Mouse (Mus musculus) heart, embryonic 12.5 days (tissue): Measurements from ENCODE around the gene Zmynd8. TPM values are rescaled to one million over a fixed set of nuclear protein-coding genes. Genes with fewer than 3 reads are reported as not detected.

ENCODE experiments used
- ATAC-seq: fragments of 200-750 bp; cut with Nextera tagmentation; 2 replicates; pipeline ENCODE4 v1.8.0; 2017; ENCODE audit warnings: moderate TSS enrichment, moderate library complexity; ENCODE audit not compliant: insufficient number of reproducible peaks, low FRiP score
- H3K27ac ChIP-seq: fragments of 300-500 bp; sonication (generic); 2 replicates; pipeline ENCODE4 v1.5.1; 2016; ENCODE audit warnings: mild to moderate bottlenecking, moderate library complexity; ENCODE audit not compliant: poor library complexity, severe bottlenecking
- H3K27me3 ChIP-seq: fragments of 300-500 bp; sonication (generic); replicated peaks from 2 replicates; pipeline ENCODE4 v1.6.1; 2016; ENCODE audit warnings: mild to moderate bottlenecking, moderate library complexity
- H3K36me3 ChIP-seq: fragments of 300-500 bp; sonication (generic); 2 replicates; pipeline ENCODE4 v1.6.1; 2016; ENCODE audit warnings: mild to moderate bottlenecking, moderate library complexity
- H3K4me1 ChIP-seq: fragments of 300-500 bp; sonication (generic); replicated peaks from 2 replicates; pipeline ENCODE4 v1.6.1; 2016; ENCODE audit warnings: mild to moderate bottlenecking
- H3K4me2 ChIP-seq: fragments of 300-500 bp; sonication (generic); 2 replicates; pipeline ENCODE4 v1.6.1; 2016; ENCODE audit warnings: mild to moderate bottlenecking, moderate library complexity
- H3K4me3 ChIP-seq: fragments of 300-500 bp; sonication (generic); 2 replicates; pipeline ENCODE4 v1.5.1; 2016; ENCODE audit warnings: mild to moderate bottlenecking
- H3K9ac ChIP-seq: fragments of 300-500 bp; sonication (generic); 2 replicates; pipeline ENCODE4 v1.6.1; 2016; ENCODE audit warnings: mild to moderate bottlenecking, moderate library complexity
- H3K9me3 ChIP-seq: fragments of 300-500 bp; sonication (generic); replicated peaks from 2 replicates; pipeline ENCODE4 v1.6.1; 2016; ENCODE audit warnings: mild to moderate bottlenecking, moderate library complexity
- WGBS: fragments of 180-500 bp; shearing (Covaris S2); methylation state at CpG from one replicate; pipeline ENCODE4 v1.1.7; 2016; 5-methylcytosine and 5-hydroxymethylcytosine counted together
- polyA plus RNA-seq: library from polyadenylated mRNA; unstranded; fragments of >200 nt; fragmentation: Nextera tagmentation; extraction: Ambion mirVana; gene quantifications from 2 replicates; pipeline ENCODE4 v1.2.1, GENCODE M21; 2016

Gene Zmynd8
- polyA plus RNA-seq, 1 experiment from 2014 or later = 44.7 TPM

GRCm38 (mm10) chr2:165843350-165843749 lies 55.5 kb downstream of the Zmynd8 start:
- no peak overlapping the region for H3K4me3 ChIP-seq
- no peaks in the 10 kb centered on the region for H3K9me3 ChIP-seq
- peaks cover 88% of the 10 kb centered on the region for H3K36me3 ChIP-seq
- no peak overlapping the region for H3K9ac ChIP-seq
- no peak overlapping the region for H3K27ac ChIP-seq
- H3K4me1 ChIP-seq = peaks cover 21% of the 10 kb centered on the region
- no peak overlapping the region for H3K4me2 ChIP-seq
- H3K27me3 ChIP-seq = no peaks in the 10 kb centered on the region
- no peak for ATAC-seq
- 81% methylated on average over 6 of the region's 6 CpGs for WGBS

GRCm38 (mm10) chr2:165842241-165842640 lies 56.6 kb downstream of the Zmynd8 start:
- ATAC-seq = no peak
- 92% methylated on average over 10 of the region's 10 CpGs for WGBS
- H3K27ac ChIP-seq = no peak overlapping the region
- no peak overlapping the region for H3K9ac ChIP-seq
- H3K4me1 ChIP-seq = peaks cover 22% of the 10 kb centered on the region
- H3K4me3 ChIP-seq = no peak overlapping the region
- no peak overlapping the region for H3K4me2 ChIP-seq
- H3K36me3 ChIP-seq = peaks cover 97% of the 10 kb centered on the region
- no peaks in the 10 kb centered on the region for H3K9me3 ChIP-seq
- H3K27me3 ChIP-seq = no peaks in the 10 kb centered on the region

DNA sequence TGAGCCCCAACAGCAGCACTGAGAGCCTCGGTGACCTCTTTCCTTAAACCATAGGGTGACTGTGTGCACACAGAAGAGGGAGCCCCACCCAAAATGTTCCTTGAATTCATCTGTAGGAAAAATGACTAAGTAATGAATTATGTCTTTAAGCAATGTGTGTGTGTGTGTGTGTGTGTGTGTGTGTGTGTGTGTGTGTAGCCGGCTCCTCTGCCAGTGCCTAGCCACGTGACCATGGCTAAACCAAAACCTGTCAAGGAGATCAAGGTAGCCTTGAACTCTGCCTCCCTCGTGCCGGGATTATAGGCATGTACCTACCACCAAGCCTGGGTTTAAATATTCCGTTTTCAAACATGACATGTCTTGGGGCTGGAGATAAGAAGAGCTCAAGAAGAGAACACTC lies 57.0 kb downstream of the Zmynd8 start:
- H3K27me3 ChIP-seq = no peaks in the 10 kb centered on the region
- H3K4me1 ChIP-seq = peaks cover 22% of the 10 kb centered on the region
- H3K36me3 ChIP-seq = peaks cover 97% of the 10 kb centered on the region
- no peak overlapping the region for H3K4me3 ChIP-seq
- ATAC-seq = no peak
- no peaks in the 10 kb centered on the region for H3K9me3 ChIP-seq
- no peak overlapping the region for H3K4me2 ChIP-seq
- H3K9ac ChIP-seq = no peak overlapping the region
- H3K27ac ChIP-seq = no peak overlapping the region
- 87% methylated on average over 6 of the region's 6 CpGs for WGBS

GRCm38 (mm10) chr2:165840852-165841251 lies 58.0 kb downstream of the Zmynd8 start:
- no peak for ATAC-seq
- H3K4me3 ChIP-seq = no peak overlapping the region
- H3K9ac ChIP-seq = no peak overlapping the region
- peaks cover 14% of the 10 kb centered on the region for H3K4me1 ChIP-seq
- peaks cover 99% of the 10 kb centered on the region for H3K36me3 ChIP-seq
- no peak overlapping the region for H3K27ac ChIP-seq
- no peak overlapping the region for H3K4me2 ChIP-seq
- H3K9me3 ChIP-seq = no peaks in the 10 kb centered on the region
- H3K27me3 ChIP-seq = no peaks in the 10 kb centered on the region
- 85% methylated on average over 7 of the region's 7 CpGs for WGBS

GRCm38 (mm10) chr2:165839317-165839652 lies 59.5 kb downstream of the Zmynd8 start:
- Histone ChIP-seq H3K4me3 (no peak overlapping the region), H3K9me3 (no peaks in the 10 kb centered on the region), H3K9ac (no peak overlapping the region), H3K4me1 (peaks cover 14% of the 10 kb centered on the region), H3K27ac (no peak overlapping the region), H3K4me2 (no peak overlapping the region), H3K36me3 (peaks cover 97% of the 10 kb centered on the region), H3K27me3 (no peaks in the 10 kb centered on the region)
- no peak for ATAC-seq
- 79% methylated on average over 2 of the region's 2 CpGs for WGBS

DNA sequence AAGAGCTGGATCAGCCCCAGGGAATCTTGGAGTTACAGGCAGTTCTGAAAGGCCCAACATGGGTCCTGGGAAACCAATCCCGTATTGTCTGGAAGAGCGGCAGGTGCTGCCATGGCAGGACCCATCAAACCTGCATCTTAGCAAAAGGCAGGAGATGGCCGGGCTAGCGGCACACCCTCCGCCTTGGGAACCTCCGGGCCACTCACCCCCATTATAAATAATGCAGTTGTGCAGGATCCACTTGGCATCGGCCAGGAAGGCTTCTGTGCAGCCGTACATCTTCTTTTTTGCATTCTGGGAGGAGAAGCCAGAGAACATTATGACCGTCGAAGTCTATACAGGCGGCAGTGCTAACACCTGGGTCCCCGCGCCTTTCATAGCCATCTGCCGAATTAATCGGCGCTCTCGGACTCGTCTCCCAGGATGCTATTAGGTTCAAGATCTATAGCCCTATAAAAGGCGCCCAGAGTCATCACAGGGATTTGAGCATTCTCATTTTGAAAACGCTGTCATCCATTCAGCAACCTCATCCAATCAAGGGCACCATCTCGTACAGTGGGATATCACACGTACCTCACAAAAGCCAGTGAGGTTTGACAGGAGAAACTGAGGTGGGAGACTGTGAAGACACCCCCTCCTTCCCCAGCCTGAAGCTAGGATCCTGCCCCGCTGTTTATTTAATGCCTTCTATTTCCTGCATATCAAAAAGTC lies 60.1 kb downstream of the Zmynd8 start:
- H3K4me1 ChIP-seq = peaks cover 14% of the 10 kb centered on the region
- no peak overlapping the region for H3K4me2 ChIP-seq
- no peak overlapping the region for H3K4me3 ChIP-seq
- H3K27ac ChIP-seq = no peak overlapping the region
- no peak overlapping the region for H3K9ac ChIP-seq
- peaks cover 97% of the 10 kb centered on the region for H3K36me3 ChIP-seq
- ATAC-seq = no peak
- no peaks in the 10 kb centered on the region for H3K9me3 ChIP-seq
- no peaks in the 10 kb centered on the region for H3K27me3 ChIP-seq
- WGBS = 94% methylated on average over 23 of the region's 23 CpGs

DNA sequence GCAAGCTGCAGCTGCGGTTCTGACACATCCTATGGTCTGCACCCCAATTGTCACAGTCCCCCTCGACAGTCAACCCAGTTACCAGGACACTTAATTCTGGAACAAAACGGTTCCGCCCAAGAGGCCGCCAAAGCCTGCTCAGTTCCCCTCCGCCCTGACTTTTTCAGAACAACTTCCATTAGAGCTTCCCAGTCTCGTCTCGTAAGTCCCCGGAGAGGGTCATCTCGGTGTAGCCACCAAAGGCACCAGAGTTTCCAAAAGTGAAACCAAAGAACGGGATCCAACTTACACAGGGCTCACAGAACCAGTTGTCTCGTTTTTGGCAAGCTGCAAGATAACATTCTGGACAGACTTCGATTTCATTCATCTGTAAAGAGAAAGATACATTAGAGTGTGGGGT lies 64.2 kb downstream of the Zmynd8 start:
- Histone ChIP-seq H3K4me2 (no peak overlapping the region), H3K4me3 (no peak overlapping the region), H3K9ac (no peak overlapping the region), H3K27me3 (no peaks in the 10 kb centered on the region), H3K27ac (no peak overlapping the region), H3K4me1 (peaks cover 41% of the 10 kb centered on the region), H3K36me3 (peaks cover 97% of the 10 kb centered on the region), H3K9me3 (no peaks in the 10 kb centered on the region)
- no peak for ATAC-seq
- 91% methylated on average over 13 of the region's 13 CpGs for WGBS

DNA sequence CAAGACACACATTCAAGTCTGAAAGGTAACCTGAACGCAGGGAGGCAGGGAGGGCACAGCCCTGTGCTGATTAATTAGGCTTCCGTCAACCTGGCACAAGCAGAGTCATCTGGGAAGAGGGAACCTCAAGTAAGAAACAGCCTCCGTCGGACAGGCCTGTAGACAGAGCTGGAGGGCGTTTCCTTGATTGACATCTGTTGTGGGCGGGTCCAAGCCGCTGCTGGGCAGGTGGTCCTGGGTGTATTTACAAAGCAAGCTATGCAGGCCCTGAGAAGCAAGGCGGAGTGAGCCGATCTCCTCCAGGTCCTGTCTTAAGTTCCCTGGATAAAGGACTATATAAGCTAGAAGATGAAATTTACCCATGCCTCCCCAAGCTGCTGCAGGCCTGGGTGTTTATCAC lies 65.3 kb downstream of the Zmynd8 start:
- peaks cover 41% of the 10 kb centered on the region for H3K4me1 ChIP-seq
- no peaks in the 10 kb centered on the region for H3K27me3 ChIP-seq
- H3K4me3 ChIP-seq = no peak overlapping the region
- H3K4me2 ChIP-seq = no peak overlapping the region
- no peaks in the 10 kb centered on the region for H3K9me3 ChIP-seq
- WGBS = 76% methylated on average over 9 of the region's 9 CpGs
- H3K27ac ChIP-seq = no peak overlapping the region
- no peak overlapping the region for H3K9ac ChIP-seq
- no peak for ATAC-seq
- peaks cover 96% of the 10 kb centered on the region for H3K36me3 ChIP-seq

DNA sequence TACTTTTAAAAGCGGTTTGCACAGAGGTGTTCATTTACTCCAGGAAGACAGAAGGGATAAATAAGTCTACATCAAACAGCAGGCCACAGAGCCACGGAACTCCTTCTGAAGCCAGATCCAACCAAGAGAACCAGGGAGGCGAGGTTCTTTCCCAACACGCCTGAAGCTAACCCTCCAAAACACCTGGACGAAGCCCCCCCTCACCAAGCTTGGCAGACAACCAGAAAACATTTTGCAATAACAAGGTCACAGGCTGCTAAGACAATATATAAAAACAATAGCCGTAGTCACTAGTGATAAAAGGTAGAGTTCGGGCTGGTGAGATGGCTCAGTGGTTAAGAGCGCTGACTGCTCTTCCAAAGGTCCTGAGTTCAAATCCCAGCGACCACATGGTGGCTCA lies 66.1 kb downstream of the Zmynd8 start:
- no peaks in the 10 kb centered on the region for H3K27me3 ChIP-seq
- H3K9me3 ChIP-seq = no peaks in the 10 kb centered on the region
- peaks cover 95% of the 10 kb centered on the region for H3K36me3 ChIP-seq
- 85% methylated on average over 9 of the region's 9 CpGs for WGBS
- no peak overlapping the region for H3K4me3 ChIP-seq
- H3K9ac ChIP-seq = no peak overlapping the region
- H3K4me1 ChIP-seq = peaks cover 36% of the 10 kb centered on the region
- peak overlapping the region; percentile 26; the same call in 1 of the 2 replicates for H3K27ac ChIP-seq
- no peak for ATAC-seq
- no peak overlapping the region for H3K4me2 ChIP-seq

DNA sequence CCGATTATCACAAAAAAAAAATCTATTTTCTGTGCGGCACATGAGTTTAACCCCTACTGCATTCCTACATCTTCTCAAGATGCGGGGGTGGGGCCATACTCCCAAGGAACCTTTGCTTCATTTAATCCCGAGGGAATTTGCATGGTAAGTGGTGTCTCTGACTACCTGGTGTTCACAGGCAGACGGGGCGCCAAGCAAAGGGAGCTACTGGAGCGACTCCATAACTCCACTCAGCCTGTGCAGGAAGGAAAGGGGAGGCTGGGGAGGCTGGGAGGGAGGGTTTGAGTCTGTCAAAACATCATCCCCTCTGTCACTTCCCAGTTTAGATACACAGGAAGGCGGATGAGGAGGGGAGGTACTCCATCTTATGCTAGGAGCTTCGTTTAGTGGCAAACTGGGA lies 66.5 kb downstream of the Zmynd8 start:
- WGBS = 61% methylated on average over 9 of the region's 9 CpGs
- H3K27me3 ChIP-seq = no peaks in the 10 kb centered on the region
- no peak overlapping the region for H3K9ac ChIP-seq
- ATAC-seq = no peak
- H3K4me2 ChIP-seq = no peak overlapping the region
- no peak overlapping the region for H3K4me3 ChIP-seq
- H3K9me3 ChIP-seq = no peaks in the 10 kb centered on the region
- peak overlapping the region; percentile 26 for H3K27ac ChIP-seq
- peaks cover 32% of the 10 kb centered on the region for H3K4me1 ChIP-seq
- H3K36me3 ChIP-seq = peaks cover 94% of the 10 kb centered on the region

GRCm38 (mm10) chr2:165831637-165832289 lies 67.1 kb downstream of the Zmynd8 start:
- H3K4me1 ChIP-seq = peaks cover 28% of the 10 kb centered on the region
- peaks cover 94% of the 10 kb centered on the region for H3K36me3 ChIP-seq
- H3K4me2 ChIP-seq = no peak overlapping the region
- no peak overlapping the region for H3K9ac ChIP-seq
- peak overlapping the region; percentile 38; the same call in 1 of the 2 replicates for H3K27ac ChIP-seq
- no peak overlapping the region for H3K4me3 ChIP-seq
- H3K27me3 ChIP-seq = no peaks in the 10 kb centered on the region
- no peaks in the 10 kb centered on the region for H3K9me3 ChIP-seq
- no peak for ATAC-seq
- 63% methylated on average over 8 of the region's 8 CpGs for WGBS

- 89% methylated on average over 12 of the region's 12 CpGs for WGBS
- ATAC-seq = no peak
- no peak overlapping the region for H3K9ac ChIP-seq
- peaks cover 28% of the 10 kb centered on the region for H3K4me1 ChIP-seq
- H3K4me3 ChIP-seq = no peak overlapping the region
- H3K27me3 ChIP-seq = no peaks in the 10 kb centered on the region
- H3K4me2 ChIP-seq = no peak overlapping the region
- H3K36me3 ChIP-seq = peaks cover 95% of the 10 kb centered on the region
- H3K9me3 ChIP-seq = no peaks in the 10 kb centered on the region
- H3K27ac ChIP-seq = no peak overlapping the region
Measured at GRCm38 (mm10) chr2:165828770-165829169, 70.0 kb downstream of the Zmynd8 start.
